Mouse (Mus musculus): Measurements from ENCODE around the gene Inafm1.

- TF ChIP-seq CTCF (IDR thresholded peaks at IDR 0.05; ENCODE audit: low read depth, low read length) (no peak), GATA1 (IDR thresholded peaks at IDR 0.05; ENCODE audit: borderline replicate concordance, low read length) (no peak), TAL1 (conservative IDR thresholded peaks at IDR 0.05; ENCODE audit: low read depth, low read length) (no peak)
Measured at GRCm38 (mm10) chr7:16314221-16314775, 40.9 kb upstream of the Inafm1 start.

Measured in G1E (cell line).